Mouse (Mus musculus) neural tube, embryonic 10.5 days (tissue): ENCODE measurements around the gene Ranbp3.
A peak's percentile ranks its signal among the peaks of the same experiment; 100 is the strongest.

Source experiments
- DNase-seq: peaks from one replicate; pipeline ENCODE4 v3.0.0-alpha.2; 2017; ENCODE audit warnings: low spot score; ENCODE audit errors: extremely low spot score

Gene Ranbp3

DNA sequence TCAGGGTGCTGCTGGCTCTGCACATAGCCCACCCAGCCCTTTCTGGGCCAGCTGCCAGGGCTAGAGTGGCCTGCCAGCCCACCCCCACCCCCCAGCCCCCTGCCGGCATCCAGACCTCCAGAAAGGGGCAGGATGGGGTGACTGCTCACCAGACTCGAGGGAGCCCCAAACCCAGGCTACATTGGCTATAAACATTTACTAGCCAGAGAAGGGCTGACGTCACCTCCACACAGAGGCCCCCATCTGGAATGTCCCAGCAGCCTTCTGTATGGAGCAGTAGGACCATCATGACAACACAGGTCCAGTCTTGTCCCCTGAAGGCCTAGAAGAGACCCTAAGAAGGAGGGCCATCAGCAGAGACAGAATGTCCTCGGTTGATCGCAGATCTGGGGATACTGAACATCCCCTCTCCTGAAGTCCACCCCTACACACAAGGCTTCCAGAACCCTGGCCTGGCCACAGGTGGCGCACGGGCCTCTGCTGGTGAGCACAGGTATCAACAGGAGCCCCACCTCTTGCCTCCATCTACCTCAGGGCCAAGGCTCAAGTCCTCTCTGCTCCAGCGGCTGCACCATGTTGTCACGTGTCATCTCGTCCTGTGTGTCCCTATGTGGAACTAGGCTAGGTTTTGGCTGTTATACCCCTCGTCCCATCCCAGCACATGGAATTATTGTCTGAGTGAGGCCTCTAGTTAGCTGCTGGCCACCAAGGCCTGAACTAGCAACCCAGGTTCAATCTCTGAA, 50.5 kb downstream of the Ranbp3 start:
- DNase-seq: no peak

DNA sequence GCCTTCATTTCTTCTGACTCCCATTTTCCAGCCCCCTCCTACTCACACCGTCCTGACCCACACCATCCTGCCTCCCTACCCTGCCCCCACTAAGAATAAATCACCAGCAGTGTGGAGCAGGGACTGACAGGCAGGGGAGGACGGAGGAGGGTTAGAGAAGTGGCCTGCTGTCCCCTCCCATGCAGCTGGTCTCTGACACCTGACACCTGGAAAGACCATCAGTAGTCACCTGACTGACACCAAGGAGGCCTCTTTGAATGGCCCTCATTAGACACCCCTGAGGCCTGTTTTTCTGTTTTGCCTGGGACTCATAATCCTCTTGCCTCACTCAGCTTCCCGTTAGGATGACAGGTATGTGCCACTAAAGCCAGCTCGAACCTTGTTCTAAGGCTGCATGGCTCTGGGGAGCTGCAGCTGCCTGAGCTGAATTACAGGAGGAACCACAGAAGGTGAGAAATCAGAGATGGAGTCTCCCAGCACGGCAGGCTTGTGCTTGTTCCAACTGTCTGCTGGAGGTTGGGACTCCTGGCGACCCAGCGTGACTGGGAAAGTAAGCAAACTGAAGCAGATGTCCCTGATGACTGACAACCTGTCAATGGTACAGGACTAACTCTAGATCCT, 54.0 kb downstream of the Ranbp3 start:
- DNase-seq: peak; percentile 45

DNA sequence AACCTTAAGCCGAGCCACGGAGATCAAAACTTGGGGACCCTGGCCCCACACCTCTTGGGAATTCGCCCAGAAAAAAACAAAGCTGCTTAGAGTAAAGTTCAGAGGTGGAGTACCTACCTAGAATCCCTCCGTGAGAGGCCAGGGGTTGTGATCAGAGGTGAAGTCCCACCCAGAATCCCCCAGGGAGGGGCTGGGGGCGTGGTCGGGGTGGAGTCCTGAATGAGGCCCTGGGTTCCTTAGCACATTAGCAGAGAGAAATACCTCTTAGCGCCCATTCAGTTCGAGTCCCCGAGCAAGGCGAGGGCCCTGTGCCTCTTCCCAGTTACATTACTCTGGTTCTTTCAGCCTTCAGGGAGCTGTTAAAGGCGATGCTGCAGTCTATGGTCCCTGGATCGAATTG, 54.6 kb downstream of the Ranbp3 start:
- peak; percentile 41 for DNase-seq

DNA sequence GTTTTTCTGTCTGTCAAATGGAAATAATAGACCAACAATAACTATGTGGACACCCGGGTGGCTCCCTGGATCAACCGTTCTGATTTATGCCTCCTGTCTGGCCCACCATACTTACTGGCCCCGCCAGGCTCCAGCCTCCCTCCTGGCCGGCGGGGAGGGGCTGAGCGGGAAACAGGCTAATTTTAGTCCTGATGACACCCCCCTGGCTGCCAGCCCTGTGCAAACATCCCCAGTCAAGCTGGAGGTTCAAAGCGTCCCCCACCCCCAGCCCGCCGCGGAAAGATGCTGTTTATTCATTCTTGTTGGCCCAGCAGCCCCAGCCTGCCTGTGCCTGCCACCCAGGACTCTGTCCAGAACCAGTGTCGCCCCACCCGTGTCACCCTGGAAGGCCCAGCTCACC, 55.0 kb downstream of the Ranbp3 start:
- DNase-seq: no peak

DNA sequence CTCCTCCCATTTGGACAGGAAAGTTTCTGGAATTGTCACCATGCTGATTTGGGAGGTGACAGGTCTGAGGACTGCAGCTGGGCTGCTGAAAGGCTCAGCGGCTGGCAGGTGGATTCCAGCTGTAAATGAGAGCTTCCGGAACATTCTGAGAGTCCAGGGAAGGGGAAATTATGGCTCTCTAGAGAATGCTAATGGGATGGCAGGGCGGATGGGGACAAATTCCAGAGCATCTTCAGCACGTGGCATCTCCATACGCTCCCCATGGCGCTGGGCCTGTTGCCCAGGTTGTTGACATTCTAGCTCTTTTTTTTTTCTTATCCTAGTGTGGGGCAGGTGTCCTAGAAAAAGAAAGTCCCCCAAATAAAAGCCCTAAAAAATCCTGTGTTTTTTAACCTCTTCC, 56.1 kb downstream of the Ranbp3 start:
- DNase-seq: no peak

DNA sequence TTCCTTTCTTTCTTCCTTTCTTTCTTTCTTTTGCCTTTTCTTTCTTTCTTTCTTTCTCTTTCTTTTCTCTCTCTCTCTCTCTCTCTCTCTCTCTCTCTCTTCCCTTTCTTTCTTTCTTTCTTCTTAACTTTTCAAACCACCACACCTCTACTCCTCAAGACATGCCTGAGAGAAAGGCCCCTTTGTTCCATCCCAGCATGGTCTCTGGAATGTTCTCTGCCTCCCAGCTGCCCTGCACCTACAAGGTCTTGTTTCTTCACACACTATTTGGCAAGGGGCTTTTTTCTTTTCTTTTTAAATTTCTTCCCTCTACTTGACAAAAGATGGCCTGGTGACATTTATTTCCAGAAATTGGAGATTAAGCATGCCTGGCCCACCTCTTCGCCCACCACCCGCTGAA, 56.6 kb downstream of the Ranbp3 start:
- DNase-seq: no peak

DNA sequence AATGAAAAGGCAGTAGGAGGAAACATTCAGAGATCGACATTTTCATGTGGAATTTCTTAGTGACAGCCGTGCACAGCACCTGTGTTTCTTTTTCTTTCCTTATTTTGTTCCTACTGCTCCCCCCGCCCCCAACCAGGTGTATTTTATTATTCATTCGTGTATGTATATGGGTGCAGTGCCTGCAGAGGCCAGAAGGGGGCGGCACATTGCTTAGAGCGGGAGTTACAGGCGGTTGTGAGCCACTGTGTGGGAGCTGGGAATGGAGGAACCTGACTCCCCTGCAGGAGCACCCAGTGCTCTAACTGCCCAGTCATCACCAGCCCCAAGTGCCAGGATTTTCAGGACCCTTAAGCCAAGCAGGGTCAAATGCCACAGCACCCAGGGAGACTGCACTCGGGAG, 63.4 kb downstream of the Ranbp3 start:
- no peak for DNase-seq

DNA sequence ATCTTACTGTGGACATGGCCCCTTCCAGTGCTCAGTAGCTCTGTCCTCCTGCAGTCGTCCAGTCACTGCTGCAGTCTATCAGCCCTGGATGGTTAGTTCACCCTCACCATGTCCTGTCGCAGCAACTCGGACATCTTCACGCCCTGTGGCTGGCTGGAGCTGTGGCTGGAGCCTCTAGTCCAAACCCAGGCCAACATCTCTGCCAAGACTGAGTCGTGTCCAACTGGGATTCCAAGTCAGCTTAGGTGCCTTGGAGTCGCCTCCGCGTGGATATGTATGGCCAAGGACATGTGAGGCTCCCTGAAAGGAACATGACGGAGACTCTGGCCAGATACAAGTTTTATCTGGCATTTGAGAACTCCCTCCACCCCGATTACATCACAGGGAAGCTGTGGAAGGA, 65.1 kb downstream of the Ranbp3 start:
- no peak for DNase-seq

DNA sequence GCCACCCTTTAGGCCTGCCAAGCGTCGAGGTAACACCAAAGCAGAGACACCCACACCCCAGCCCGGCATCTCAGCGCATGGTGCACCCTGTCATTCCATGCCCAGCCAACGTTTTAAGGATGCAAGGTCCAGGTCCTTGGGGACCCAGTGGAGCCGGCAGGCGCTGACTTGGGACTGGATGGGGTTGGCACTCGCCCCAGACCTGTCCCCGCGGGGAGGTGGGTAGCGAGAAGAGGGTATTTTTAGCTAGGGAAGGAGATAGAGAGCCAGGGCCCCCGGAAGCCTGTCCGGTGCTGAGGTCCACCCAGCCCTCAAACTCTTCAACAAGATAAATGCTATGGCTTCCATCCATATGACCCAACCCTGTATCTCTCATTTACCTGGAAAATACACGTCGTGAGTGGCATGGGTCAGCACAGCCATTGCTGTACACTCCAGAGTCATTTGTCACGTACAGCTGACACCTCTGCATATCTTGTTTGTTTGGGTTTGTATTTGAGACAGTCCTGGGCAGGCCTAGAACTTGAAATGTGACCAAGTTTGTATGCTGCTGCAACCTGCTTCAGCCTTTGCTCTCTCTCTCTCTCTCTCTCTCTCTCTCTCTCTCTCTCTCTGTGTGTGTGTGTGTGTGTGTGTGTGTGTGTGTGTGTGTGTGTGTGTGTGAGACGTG, 67.2 kb downstream of the Ranbp3 start:
- no peak for DNase-seq

DNA sequence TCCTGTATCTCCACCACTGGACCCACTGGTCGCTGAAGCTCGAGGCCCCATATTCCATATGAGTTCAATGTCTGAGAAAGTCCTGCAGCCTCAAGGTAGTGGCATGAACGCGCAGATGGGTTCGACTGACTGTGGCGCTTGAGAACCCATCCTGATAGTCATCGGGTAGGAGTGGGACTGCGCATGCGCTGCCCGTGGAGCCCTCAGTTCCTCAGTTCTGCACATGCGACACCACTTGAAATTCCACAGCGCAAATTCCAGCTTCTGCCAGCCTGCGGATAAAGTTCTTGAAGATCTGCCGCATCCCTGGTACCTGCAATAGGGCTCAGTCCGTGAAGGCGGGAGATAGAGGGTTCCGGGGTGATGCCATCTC, 67.7 kb downstream of the Ranbp3 start:
- DNase-seq: no peak

DNA sequence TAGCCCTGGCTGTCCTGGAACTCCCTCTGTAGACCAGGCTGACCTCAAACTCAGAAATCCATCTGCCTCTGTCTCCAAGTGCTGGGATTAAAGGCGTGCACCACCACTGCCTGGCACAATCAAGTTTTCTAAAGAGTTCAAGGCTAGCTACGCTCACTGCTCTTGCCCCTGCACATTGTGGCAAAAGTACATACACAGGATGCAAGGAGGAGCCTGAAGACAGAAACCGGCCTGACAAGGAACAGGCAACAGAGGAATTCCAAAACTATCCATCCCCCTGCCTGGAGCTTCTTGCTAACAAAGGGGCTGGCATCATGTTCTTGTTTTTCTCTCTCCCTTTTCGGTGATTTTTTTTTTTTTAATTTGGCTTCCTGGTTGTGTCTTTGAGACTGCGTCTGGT, 71.1 kb downstream of the Ranbp3 start:
- no peak for DNase-seq

DNA sequence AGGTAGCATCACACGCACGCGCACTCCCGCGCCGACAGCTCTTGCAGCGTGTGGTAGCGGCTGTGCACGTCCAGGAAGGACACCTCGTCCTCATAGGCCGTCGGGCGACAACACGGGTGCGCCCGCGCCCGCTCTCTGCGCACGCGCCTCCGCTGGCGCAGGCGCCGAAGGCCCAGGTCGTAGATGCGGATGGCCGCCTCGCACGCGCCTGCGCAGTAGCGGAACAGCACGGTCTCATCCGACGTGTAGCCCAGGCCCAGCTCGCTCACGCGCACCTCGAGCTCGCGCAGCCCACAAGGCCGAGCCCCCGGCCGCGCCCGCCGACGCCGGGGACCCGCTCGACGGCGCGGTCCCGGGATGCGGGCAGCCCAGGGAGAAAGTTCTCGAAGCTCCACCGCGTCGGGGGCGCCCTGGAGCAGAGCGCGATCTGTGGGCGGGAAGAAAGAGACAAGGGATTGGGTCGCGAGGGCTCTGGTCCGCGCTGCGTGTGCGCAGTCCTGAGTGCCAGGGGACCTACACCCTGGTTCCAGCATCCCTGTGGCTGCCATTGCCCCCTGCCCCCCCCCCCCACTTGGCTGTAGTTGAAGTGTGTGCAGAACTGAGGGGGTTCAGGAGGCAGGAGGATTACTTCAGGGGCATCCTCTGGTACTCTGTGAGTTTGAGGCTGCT, 78.4 kb downstream of the Ranbp3 start:
- DNase-seq: peak; percentile 63

DNA sequence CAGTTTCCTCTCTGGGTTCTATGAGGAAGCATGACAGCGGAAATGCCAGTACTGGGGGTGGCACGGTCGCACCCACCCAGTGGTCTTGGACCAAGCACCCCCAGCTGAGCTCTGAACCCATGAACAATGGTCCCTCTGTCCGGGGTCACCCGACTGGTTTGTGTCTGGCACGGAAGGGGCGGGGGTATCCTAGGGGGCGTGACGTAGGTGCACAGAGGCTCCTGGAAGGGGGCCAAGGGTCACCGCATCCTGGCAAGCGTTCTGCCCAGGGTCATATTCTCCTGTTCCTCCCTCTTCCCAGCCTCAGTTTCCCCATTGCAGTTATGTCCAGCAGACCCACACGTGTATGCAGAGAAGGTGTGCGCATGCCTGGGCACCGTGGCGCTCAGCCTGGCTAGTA, 80.4 kb downstream of the Ranbp3 start:
- no peak for DNase-seq

DNA sequence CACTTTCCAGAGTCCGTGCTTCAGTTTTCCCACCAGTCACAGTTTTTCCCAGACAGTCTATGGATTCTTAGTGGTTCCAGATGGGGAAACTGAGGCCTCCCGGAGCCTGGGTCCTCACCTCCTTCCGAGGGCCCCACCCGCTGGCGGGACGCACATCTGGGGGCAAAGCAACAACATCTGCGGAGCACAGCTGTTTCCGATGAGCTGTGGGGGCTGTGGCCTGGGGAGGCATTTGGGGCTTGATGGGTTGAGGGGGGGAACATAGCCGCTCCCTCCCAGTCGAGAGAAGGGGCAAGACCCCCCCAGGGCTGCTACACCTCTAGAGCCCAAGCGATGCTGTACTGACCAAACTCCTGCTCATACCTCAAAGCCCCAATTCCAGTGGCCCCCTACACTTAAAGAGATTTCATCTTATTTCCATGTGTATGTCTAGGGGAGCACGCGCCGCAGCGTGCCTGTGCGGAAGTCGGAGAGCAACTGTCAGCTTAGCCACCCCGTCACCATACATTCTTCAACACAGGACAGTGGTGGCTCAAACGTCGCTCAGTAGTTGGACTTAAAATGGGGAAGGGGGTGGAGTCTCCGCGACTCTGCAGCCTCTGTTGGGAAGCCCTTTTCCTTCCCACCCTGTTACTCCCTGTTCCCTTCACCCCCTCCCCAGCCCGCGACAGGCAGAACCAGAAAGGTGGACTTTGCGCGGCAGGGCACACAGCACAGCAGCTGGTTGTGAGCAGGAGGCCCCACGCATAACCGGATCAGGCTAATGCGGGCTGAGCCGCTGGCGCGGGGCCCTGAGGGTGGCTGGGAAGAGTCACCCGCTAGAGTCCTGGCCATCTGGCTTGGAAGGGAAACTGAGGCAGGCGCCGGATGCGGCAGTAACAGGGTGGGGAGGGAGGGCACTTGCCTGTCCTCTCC, 81.4 kb downstream of the Ranbp3 start:
- DNase-seq: no peak

DNA sequence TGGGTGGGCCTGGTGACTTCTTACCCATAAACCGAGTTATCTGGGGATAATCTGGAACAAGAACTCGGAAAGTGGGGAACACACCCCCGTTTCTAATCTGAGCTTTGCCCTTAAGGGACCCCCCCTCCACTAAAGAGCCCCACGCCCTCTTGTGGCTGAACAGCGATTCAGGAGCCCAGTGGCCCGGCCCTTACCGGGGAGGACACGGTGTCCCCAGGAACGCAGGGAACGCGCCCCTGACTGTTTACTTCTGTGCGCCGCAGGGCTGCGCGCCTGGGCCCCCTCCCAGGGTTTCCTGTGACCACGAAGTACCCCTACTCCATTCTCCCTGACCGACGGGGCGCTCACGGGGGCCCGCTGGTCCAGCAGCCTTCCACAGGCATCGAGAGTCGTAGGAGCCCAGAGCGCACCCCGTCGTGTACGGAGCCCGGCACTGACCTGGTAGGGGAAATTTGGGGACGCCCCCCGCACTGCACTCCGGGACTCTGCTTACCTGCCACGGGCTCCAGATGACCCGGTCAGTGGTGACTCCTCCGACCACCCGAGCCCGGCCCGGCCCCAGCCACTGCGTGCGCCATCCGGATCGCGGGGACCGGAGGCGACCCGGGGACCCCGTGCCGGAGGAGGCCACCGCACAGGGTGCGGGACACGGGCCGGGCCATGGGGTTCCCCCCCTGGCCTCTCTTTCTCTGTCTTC, 83.8 kb downstream of the Ranbp3 start:
- no peak for DNase-seq

DNA sequence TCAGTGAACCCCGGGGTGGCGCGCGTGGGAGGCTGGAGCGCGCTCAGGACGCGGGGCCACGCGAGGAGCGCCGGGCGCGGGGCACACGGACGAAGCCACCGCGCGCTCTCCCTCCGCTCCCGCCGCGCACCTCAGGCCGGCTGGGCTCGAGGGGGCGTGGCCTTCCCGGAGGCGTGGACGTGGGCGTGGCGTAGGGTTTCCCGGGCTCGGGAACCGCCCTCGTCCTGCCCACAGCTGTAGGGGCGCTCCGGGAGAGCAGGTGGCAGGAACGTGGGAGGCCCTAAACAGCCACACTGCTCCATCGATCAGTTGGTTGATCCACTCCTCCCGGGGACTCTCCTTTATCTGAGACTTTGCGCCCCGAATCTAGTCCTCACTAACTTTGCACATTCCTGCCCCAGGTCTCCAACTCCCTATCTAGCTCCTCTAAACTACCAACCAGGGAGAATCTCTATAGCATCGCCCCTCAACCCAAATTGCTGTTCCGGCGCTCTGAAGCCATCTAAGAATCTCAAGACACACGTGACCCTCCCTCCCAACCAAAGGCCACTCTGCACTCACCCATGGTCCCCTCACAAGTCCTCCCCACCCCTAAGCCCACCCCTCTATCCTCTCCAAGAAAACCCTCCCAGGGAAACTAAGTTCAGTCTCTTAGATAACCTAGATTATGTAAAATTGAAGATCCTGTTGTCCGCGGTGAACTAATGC, 84.5 kb downstream of the Ranbp3 start, which contains the start of gene Nrtn:
TSS of gene Nrtn (minus strand) at position 115 of the 708 bp plus-strand sequence.
- DNase-seq: peak; percentile 86

DNA sequence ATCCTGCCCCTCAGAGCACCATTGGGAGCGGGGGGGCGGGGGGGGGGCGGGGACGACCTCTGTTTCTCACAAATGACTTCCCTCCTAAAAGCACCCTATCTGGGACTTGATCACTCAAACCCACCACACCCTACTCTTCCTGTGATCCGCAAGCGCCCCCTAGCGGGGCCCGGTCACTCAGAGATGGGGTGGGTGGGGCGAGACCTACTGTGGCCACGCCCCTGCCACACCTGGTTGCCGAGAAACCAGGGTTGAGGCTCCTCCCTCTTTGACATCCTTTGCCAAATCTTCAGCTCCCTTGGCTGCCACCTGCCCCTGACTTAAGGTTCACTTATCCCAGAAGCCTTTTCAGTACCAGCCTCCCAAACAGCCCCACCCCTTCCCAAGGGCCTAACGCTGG, 85.0 kb downstream of the Ranbp3 start:
- no peak for DNase-seq

DNA sequence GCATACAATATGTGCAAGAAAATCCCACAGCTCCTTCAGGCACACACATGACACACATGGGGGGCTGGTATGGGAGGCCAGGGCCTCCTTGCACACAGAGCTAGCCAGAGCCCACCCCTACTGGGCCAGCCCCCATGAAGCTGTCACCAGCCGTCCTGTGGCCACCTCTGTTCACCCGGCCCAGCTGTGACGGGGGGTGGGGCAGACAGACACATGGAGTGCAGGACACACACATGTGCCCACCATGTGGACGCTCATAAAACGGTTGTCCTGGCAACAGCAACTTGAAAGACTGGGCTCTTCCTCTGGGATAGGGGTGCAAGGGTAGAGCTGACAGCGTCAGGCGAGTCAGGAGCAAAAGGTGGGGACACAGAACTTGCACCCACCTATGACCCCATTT, 86.2 kb downstream of the Ranbp3 start:
- no peak for DNase-seq

DNA sequence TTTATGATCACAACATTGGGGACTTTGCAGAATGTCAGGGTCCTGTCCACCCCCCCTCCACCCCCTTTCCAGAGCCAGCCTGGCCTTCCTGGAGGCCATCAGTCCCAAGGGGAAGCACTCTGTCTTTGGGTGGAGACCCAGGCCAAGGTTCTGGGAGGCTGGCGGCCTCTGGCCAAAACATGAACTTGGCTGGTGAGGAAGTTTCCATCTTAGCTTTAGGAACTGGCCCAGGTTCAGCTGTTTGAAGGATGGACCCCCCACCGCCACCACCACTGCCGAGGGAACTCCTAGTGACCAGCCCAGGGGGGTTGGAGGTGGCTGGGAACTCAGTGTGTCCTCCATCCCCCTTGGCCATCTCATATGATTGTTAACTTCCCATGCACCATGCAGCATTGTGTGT, 88.0 kb downstream of the Ranbp3 start:
- no peak for DNase-seq
